Mouse (Mus musculus): ENCODE measurements around the gene Gm20388. TPM values are rescaled to one million over a fixed set of nuclear protein-coding genes. Genes with fewer than 3 reads are reported as not detected.

Gm20388 gene
- polyA plus RNA-seq, 1 experiment: 28.1 TPM

DNA sequence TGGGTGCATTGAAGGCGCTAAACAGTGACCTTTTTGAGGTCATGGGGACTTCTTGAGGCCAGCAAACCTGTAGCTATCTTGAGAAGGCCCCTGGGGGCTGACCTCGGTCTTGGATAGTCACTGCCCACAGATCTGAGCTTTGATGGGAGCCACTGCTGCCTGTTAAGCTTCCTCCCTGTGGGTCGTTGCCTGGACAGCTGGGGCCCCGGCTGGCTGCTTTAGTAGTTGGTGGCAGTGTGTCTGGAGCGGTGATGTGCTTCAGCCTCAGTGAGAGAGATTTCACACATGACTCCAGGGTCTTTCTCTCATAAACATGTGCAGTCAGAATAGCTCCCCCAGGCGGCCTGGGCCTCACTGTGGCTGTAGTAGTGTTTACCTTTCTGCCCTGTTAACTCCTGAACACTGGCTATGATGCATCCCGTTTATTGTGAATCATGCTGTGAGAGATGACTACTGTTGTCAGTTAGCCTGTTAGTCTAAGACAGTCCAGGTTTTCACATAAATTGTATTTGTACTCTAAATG is 2100.5 kb downstream of the Gm20388 start:
- H3K36me3 ChIP-seq (ENCODE audit: control insufficient read depth, insufficient read depth, low read length, poor library complexity, severe bottlenecking): peaks cover 37% of the 10 kb centered on the region
- no peaks in the 10 kb centered on the region for H3K9me3 ChIP-seq (replicated peaks; ENCODE audit: control insufficient read depth, insufficient read depth, low read length, poor library complexity, severe bottlenecking)
- no peaks in the 10 kb centered on the region for H3K4me1 ChIP-seq (ENCODE audit: control insufficient read depth, insufficient read depth, low read length)
- TF ChIP-seq EP300 (IDR thresholded peaks at IDR 0.05; ENCODE audit: insufficient read depth, low read depth, low read length) (no peak), CTCF (IDR thresholded peaks at IDR 0.05; ENCODE audit: low read depth, low read length) (peak; percentile 13)
- H3K27ac ChIP-seq (ENCODE audit: insufficient read depth, low read length): no peak overlapping the region
- H3K4me3 ChIP-seq (ENCODE audit: low read depth, low read length): no peak overlapping the region
- no peak overlapping the region for H3K9ac ChIP-seq (ENCODE audit: low read depth, poor library complexity, severe bottlenecking)
- H3K27me3 ChIP-seq (ENCODE audit: control insufficient read depth, insufficient read depth, low read length, poor library complexity, severe bottlenecking): no peaks in the 10 kb centered on the region

DNA sequence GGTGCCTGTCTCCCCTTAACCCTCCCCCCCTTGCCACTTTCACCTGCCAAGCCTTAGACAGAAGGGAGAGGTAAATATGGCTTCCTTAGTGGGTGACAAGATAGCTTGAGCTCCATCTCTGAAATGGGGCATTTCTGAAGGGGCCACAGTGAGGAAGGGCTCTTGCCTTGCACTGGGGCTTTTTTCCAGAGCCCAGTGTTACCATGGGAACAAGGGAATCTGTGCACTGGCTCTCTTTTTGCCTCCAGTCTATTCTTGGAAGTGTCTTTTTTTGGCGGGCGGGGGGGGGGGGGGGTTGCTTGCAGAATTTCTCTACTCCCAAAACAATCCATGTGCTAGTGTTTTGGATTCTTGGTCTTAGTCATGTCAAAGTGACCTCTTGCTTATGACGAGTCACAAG is 2104.0 kb downstream of the Gm20388 start:
- Histone ChIP-seq H3K4me1 (ENCODE audit: control insufficient read depth, insufficient read depth, low read length) (no peaks in the 10 kb centered on the region), H3K9ac (ENCODE audit: low read depth, poor library complexity, severe bottlenecking) (no peak overlapping the region), H3K9me3 (replicated peaks; ENCODE audit: control insufficient read depth, insufficient read depth, low read length, poor library complexity, severe bottlenecking) (no peaks in the 10 kb centered on the region), H3K27me3 (ENCODE audit: control insufficient read depth, insufficient read depth, low read length, poor library complexity, severe bottlenecking) (no peaks in the 10 kb centered on the region), H3K27ac (ENCODE audit: insufficient read depth, low read length) (no peak overlapping the region), H3K4me3 (ENCODE audit: low read depth, low read length) (no peak overlapping the region), H3K36me3 (ENCODE audit: control insufficient read depth, insufficient read depth, low read length, poor library complexity, severe bottlenecking) (peaks cover 18% of the 10 kb centered on the region)
- TF ChIP-seq EP300 (IDR thresholded peaks at IDR 0.05; ENCODE audit: insufficient read depth, low read depth, low read length) (no peak), CTCF (IDR thresholded peaks at IDR 0.05; ENCODE audit: low read depth, low read length) (no peak), POLR2A (IDR thresholded peaks at IDR 0.05; ENCODE audit: insufficient read depth, low read length) (no peak)

DNA sequence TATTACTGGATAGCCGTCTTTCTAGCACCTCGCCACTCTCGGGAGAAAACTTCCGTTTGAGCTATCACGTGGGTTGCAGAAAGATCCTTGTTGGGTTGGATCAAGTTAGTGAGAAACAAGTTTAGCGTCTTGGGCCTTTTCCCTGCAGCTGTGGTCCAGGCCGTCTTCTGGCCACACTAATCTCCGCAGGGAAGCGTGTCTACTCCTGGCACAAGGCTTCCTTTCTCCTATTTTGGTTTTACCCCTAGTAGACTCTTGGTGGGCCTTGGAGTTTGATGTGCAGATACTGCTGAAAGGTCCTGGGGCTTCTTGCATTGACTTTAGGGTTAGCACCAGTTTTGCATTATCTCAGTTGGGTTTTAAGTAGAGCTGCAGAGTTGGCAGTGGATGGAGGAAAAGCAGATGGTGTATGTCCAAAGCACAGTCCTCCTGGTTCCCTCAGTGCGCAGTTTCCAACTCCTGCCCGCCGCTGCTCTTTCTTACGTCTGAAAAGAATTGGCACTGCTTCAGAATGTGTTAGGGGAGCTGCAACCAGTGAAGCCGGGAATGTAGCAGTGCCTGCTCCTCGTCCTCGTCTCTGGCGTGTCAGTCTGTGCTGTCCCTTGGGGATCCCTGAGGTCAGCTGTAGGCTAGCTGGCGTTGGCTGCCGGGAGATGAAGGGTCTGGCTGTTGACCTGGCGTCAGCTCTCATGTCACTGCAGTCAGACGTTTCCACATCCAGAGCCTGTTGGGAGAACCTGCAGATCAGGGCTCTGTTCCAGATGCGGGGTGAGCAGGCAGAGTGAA is 2107.6 kb downstream of the Gm20388 start:
- TF ChIP-seq POLR2A (IDR thresholded peaks at IDR 0.05; ENCODE audit: insufficient read depth, low read length): no peak
- TF ChIP-seq EP300 (IDR thresholded peaks at IDR 0.05; ENCODE audit: insufficient read depth, low read depth, low read length): no peak
- no peak for TF ChIP-seq CTCF (IDR thresholded peaks at IDR 0.05; ENCODE audit: low read depth, low read length)
- Histone ChIP-seq H3K9me3 (replicated peaks; ENCODE audit: control insufficient read depth, insufficient read depth, low read length, poor library complexity, severe bottlenecking) (no peaks in the 10 kb centered on the region), H3K9ac (ENCODE audit: low read depth, poor library complexity, severe bottlenecking) (no peak overlapping the region), H3K27me3 (ENCODE audit: control insufficient read depth, insufficient read depth, low read length, poor library complexity, severe bottlenecking) (no peaks in the 10 kb centered on the region), H3K27ac (ENCODE audit: insufficient read depth, low read length) (no peak overlapping the region), H3K4me1 (ENCODE audit: control insufficient read depth, insufficient read depth, low read length) (no peaks in the 10 kb centered on the region), H3K4me3 (ENCODE audit: low read depth, low read length) (no peak overlapping the region), H3K36me3 (ENCODE audit: control insufficient read depth, insufficient read depth, low read length, poor library complexity, severe bottlenecking) (peaks cover 10% of the 10 kb centered on the region; the same call in 1 of the 2 replicates)

DNA sequence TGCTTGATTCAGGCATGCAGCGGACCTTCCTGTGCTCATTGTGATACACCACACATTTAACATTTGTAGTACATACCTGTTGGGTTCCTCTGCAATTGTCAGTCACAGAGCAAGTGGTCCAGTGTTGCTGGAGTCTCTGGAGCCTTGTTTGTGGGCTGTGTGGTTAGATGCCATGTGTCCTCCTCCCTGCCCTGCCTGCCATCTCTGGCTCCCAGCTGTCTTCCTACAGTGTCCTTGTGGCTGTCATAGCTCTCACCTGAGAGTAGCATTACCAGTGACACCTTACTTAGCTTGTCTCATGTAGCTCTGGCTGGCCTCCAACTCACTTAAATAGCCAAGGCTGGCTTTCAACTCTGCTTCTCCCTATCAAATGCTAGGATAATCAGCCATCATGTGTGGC is 2108.5 kb downstream of the Gm20388 start:
- Histone ChIP-seq H3K9ac (ENCODE audit: low read depth, poor library complexity, severe bottlenecking) (no peak overlapping the region), H3K36me3 (ENCODE audit: control insufficient read depth, insufficient read depth, low read length, poor library complexity, severe bottlenecking) (peaks cover 19% of the 10 kb centered on the region), H3K27me3 (ENCODE audit: control insufficient read depth, insufficient read depth, low read length, poor library complexity, severe bottlenecking) (no peaks in the 10 kb centered on the region), H3K4me1 (ENCODE audit: control insufficient read depth, insufficient read depth, low read length) (no peaks in the 10 kb centered on the region), H3K9me3 (replicated peaks; ENCODE audit: control insufficient read depth, insufficient read depth, low read length, poor library complexity, severe bottlenecking) (no peaks in the 10 kb centered on the region), H3K27ac (ENCODE audit: insufficient read depth, low read length) (no peak overlapping the region), H3K4me3 (ENCODE audit: low read depth, low read length) (no peak overlapping the region)
- TF ChIP-seq POLR2A (IDR thresholded peaks at IDR 0.05; ENCODE audit: insufficient read depth, low read length): no peak
- no peak for TF ChIP-seq CTCF (IDR thresholded peaks at IDR 0.05; ENCODE audit: low read depth, low read length)
- no peak for TF ChIP-seq EP300 (IDR thresholded peaks at IDR 0.05; ENCODE audit: insufficient read depth, low read depth, low read length)

DNA sequence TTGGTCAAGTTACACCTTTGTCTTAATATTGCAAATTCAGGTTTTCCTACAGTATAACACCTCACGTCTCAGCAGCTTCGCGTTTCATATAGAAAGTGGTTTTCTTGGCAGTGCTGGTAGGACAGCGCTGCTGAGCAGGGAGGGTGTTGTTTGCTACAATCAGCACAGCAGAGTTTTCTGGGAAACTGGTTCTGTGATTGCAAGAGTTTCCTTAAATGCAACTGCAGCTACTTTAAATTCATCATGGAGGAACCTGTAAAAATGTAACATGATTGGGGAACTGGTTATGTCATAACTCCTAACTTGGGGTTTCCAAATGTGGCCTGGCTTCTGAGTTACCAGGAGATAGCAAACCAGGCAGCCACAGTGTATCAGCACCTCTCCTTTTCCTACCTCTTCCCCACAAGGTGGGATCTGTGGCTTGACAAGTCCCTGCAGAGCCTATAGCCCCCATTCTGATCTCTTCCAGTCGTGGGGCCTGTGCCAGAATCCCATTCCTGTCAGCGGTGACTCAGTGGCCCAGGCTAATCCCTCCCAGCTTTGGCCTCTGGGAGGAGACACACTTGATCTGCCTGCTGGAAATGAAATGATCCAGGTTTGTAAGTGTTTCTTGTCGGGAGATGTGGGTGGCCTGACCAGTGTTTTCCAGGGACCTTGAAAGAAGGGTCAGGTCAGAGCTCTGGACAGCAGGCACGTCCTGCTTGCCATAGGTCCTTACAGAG is 2109.6 kb downstream of the Gm20388 start:
- H3K27ac ChIP-seq (ENCODE audit: insufficient read depth, low read length): no peak overlapping the region
- TF ChIP-seq CTCF (IDR thresholded peaks at IDR 0.05; ENCODE audit: low read depth, low read length): no peak
- no peak for TF ChIP-seq EP300 (IDR thresholded peaks at IDR 0.05; ENCODE audit: insufficient read depth, low read depth, low read length)
- TF ChIP-seq POLR2A (IDR thresholded peaks at IDR 0.05; ENCODE audit: insufficient read depth, low read length): no peak
- H3K27me3 ChIP-seq (ENCODE audit: control insufficient read depth, insufficient read depth, low read length, poor library complexity, severe bottlenecking): no peaks in the 10 kb centered on the region
- no peak overlapping the region for H3K9ac ChIP-seq (ENCODE audit: low read depth, poor library complexity, severe bottlenecking)
- no peak overlapping the region for H3K4me3 ChIP-seq (ENCODE audit: low read depth, low read length)
- no peaks in the 10 kb centered on the region for H3K4me1 ChIP-seq (ENCODE audit: control insufficient read depth, insufficient read depth, low read length)
- peaks cover 29% of the 10 kb centered on the region for H3K36me3 ChIP-seq (ENCODE audit: control insufficient read depth, insufficient read depth, low read length, poor library complexity, severe bottlenecking)
- no peaks in the 10 kb centered on the region for H3K9me3 ChIP-seq (replicated peaks; ENCODE audit: control insufficient read depth, insufficient read depth, low read length, poor library complexity, severe bottlenecking)

DNA sequence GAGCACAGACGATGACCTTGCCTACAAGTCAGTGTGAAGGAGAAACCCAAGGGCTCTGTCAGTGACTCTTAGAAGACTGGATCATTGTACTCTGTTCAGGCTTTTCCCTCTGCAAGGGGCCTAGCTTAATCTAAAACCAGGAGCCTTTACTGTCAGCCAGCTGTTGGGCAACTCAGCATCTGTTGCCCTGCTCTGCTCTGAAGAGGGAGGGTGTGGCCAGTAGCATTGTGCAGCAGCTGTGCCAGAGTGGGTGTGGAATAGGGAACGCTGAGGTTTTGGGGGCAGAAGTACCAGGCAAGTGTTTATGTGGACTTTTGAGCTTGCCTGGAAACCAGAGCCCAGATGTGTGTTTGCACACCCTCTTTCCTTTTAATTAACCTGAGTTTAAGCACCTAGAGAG is 2111.1 kb downstream of the Gm20388 start:
- Histone ChIP-seq H3K27me3 (ENCODE audit: control insufficient read depth, insufficient read depth, low read length, poor library complexity, severe bottlenecking) (no peaks in the 10 kb centered on the region), H3K9me3 (replicated peaks; ENCODE audit: control insufficient read depth, insufficient read depth, low read length, poor library complexity, severe bottlenecking) (no peaks in the 10 kb centered on the region), H3K9ac (ENCODE audit: low read depth, poor library complexity, severe bottlenecking) (no peak overlapping the region), H3K4me1 (ENCODE audit: control insufficient read depth, insufficient read depth, low read length) (no peaks in the 10 kb centered on the region), H3K4me3 (ENCODE audit: low read depth, low read length) (no peak overlapping the region), H3K27ac (ENCODE audit: insufficient read depth, low read length) (no peak overlapping the region), H3K36me3 (ENCODE audit: control insufficient read depth, insufficient read depth, low read length, poor library complexity, severe bottlenecking) (peaks cover 35% of the 10 kb centered on the region)
- TF ChIP-seq POLR2A (IDR thresholded peaks at IDR 0.05; ENCODE audit: insufficient read depth, low read length) (no peak), CTCF (IDR thresholded peaks at IDR 0.05; ENCODE audit: low read depth, low read length) (no peak), EP300 (IDR thresholded peaks at IDR 0.05; ENCODE audit: insufficient read depth, low read depth, low read length) (no peak)

Measured in ES-Bruce4 (cell line).